Mouse (Mus musculus) CD4-positive helper T cell, adult 2 months (primary cell): Measurements from ENCODE around the gene Fkrp.

Experiments
- DNase-seq: peaks from one replicate; pipeline ENCODE4 v3.0.0-alpha.2; 2012; ENCODE audit warnings: low read depth, missing footprints, low spot score

The Fkrp gene

GRCm38 (mm10) chr7:16793010-16793725 lies 23.4 kb downstream of the Fkrp start:
- DNase-seq = no peak

GRCm38 (mm10) chr7:16792316-16792715 lies 24.2 kb downstream of the Fkrp start:
- no peak for DNase-seq

- no peak for DNase-seq
Observed at GRCm38 (mm10) chr7:16785541-16786083, 30.9 kb downstream of the Fkrp start.

GRCm38 (mm10) chr7:16784498-16784976 lies 32.0 kb downstream of the Fkrp start:
- peak; percentile 28 for DNase-seq

- DNase-seq = no peak
Observed at GRCm38 (mm10) chr7:16783758-16784415, 32.6 kb downstream of the Fkrp start.

- DNase-seq = peak; percentile 71
Observed at GRCm38 (mm10) chr7:16783224-16783688, 33.3 kb downstream of the Fkrp start.

- DNase-seq = peak; percentile 40
Observed at GRCm38 (mm10) chr7:16782555-16783125, 33.9 kb downstream of the Fkrp start.

GRCm38 (mm10) chr7:16781816-16782554 lies 34.5 kb downstream of the Fkrp start:
- DNase-seq = peak; percentile 53

GRCm38 (mm10) chr7:16781555-16781815 lies 35.0 kb downstream of the Fkrp start:
- no peak for DNase-seq

- DNase-seq = peak; percentile 96
Observed at GRCm38 (mm10) chr7:16780825-16781554, 35.5 kb downstream of the Fkrp start, which contains the start of gene Slc1a5. Gene Slc1a5, plus strand, starts transcription at chr7:16781340.

GRCm38 (mm10) chr7:16780076-16780475 lies 36.5 kb downstream of the Fkrp start:
- no peak for DNase-seq

GRCm38 (mm10) chr7:16775888-16776287 lies 40.6 kb downstream of the Fkrp start:
- DNase-seq = no peak

GRCm38 (mm10) chr7:16766443-16766842 lies 50.1 kb downstream of the Fkrp start:
- no peak for DNase-seq

- no peak for DNase-seq
Observed at GRCm38 (mm10) chr7:16763463-16764218, 52.9 kb downstream of the Fkrp start.

- no peak for DNase-seq
Observed at GRCm38 (mm10) chr7:16761630-16762029, 54.9 kb downstream of the Fkrp start.

GRCm38 (mm10) chr7:16761005-16761481 lies 55.5 kb downstream of the Fkrp start:
- DNase-seq = no peak

- peak; percentile 65 for DNase-seq
Observed at GRCm38 (mm10) chr7:16760292-16760691, 56.2 kb downstream of the Fkrp start.
